Mouse (Mus musculus) heart, adult 2 months (tissue): ENCODE data around the gene Add2.

ENCODE experiments used
- CTCF ChIP-seq: fragments of 200-600 bp; IDR thresholded peaks from 2 replicates; pipeline ENCODE4 v1.8.1; 2022; ENCODE audit warnings: antibody characterized with exemption, mild to moderate bottlenecking, moderate library complexity
- EP300 ChIP-seq: fragments of 200-500 bp; IDR thresholded peaks from 2 replicates; pipeline ENCODE4 v1.6.1; 2011; ENCODE audit warnings: low read depth, low read length, control low read depth; ENCODE audit not compliant: insufficient read depth
- POLR2A ChIP-seq: fragments of 200-500 bp; IDR thresholded peaks from 2 replicates; pipeline ENCODE4 v1.6.1; 2011; ENCODE audit warnings: mild to moderate bottlenecking, low read depth, low read length, control low read depth; ENCODE audit not compliant: insufficient read depth

- TF ChIP-seq CTCF (no peak), EP300 (no peak), POLR2A (no peak)
These were observed 124.2 kb downstream of the Add2 start for GRCm38 (mm10) chr6:86152676-86153075.
